Mouse (Mus musculus) heart, embryonic 10.5 days (tissue): ENCODE data around the gene Olfr164. TPM values are rescaled to one million over a fixed set of nuclear protein-coding genes. Genes with fewer than 3 reads are reported as not detected.

Experiments used
- DNase-seq: peaks from one replicate; pipeline ENCODE4 v3.0.0-alpha.2; 2017; ENCODE audit warnings: low spot score
- H3K27ac ChIP-seq: fragments of 300-500 bp; sonication (generic); 2 replicates; pipeline ENCODE4 v1.5.1; 2016; ENCODE audit warnings: mild to moderate bottlenecking
- H3K27me3 ChIP-seq: fragments of 300-500 bp; sonication (generic); 2 replicates; pipeline ENCODE4 v1.6.1; 2016; ENCODE audit warnings: mild to moderate bottlenecking; ENCODE audit not compliant: poor library complexity, insufficient read depth, severe bottlenecking
- H3K36me3 ChIP-seq: fragments of 300-500 bp; sonication (generic); 2 replicates; pipeline ENCODE4 v1.6.1; 2016; ENCODE audit warnings: mild to moderate bottlenecking, moderate library complexity
- H3K4me1 ChIP-seq: fragments of 300-500 bp; sonication (generic); 2 replicates; pipeline ENCODE4 v1.6.1; 2016; ENCODE audit warnings: mild to moderate bottlenecking
- H3K4me3 ChIP-seq: fragments of 300-500 bp; sonication (generic); 2 replicates; pipeline ENCODE4 v1.5.1; 2016; ENCODE audit warnings: mild to moderate bottlenecking, moderate library complexity
- H3K9me3 ChIP-seq: fragments of 300-500 bp; sonication (generic); 2 replicates; pipeline ENCODE4 v1.6.1; 2016; ENCODE audit warnings: mild to moderate bottlenecking, moderate library complexity
- WGBS: fragments of 180-500 bp; shearing (Covaris S2); methylation state at CpG from one replicate; pipeline ENCODE4 v1.1.7; 2016; 5-methylcytosine and 5-hydroxymethylcytosine counted together
- microRNA-seq: library from miRNA; unstranded; fragments of <30 nt; microRNA quantifications from one replicate; pipeline ENCODE4, GENCODE M21; 2017
- polyA plus RNA-seq: library from polyadenylated mRNA; unstranded; fragments of >200 nt; fragmentation: Nextera tagmentation; extraction: Ambion mirVana; gene quantifications from 2 replicates; pipeline ENCODE4 v1.2.1, GENCODE M21; 2016

The Olfr164 gene
- not detected in 2 replicates for polyA plus RNA-seq

DNA sequence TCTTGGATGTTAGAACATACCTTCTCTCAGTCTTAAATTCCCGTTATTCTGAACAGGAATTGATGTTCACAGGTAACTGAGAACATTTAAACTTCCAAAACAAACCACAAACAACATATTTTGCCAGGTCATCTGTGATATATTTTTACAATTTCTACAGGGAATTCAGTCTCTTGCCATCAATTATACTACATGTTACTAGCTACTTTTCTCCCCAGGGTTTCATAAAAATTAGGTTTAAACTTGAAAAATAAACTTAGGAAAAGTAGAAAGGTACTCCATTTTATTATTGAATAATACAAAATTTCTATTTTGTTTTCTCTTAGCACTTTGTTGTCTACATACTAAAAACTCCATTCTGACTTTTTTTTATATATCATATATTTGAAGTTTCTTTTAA lies at the start of gene Olfr164:
TSS of gene Olfr164 (minus strand) at position 101 of the 400 bp plus-strand sequence.
- WGBS, result 40% methylated on average over 1 of the region's 1 CpGs
- Histone ChIP-seq H3K4me1 (no peaks in the 10 kb centered on the region), H3K9me3 (no peaks in the 10 kb centered on the region), H3K27ac (no peak within 1 kb of the TSS), H3K36me3 (no peaks in the 10 kb centered on the region), H3K27me3 (no peaks in the 10 kb centered on the region), H3K4me3 (no peak within 1 kb of the TSS)
- no peak for DNase-seq

DNA sequence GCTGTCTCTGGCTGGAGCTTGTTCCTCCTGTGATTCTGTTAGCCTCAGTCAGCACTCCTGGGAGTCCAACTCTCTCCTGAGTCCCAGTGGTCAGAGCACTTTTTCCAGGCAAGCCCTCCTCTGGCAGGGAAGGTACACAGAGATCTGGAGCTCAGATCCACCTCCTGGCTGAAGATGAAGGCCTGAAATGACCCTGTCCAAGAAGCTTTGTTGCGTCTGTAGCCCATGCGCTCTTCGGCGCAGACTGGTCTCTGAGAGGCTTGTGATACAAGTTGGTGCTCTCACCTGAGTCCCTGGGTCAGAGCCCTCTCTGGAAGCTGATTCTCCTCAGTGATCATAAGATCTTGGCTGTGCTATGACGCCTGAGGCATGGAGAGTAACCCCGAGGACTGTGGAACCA lies 35.2 kb upstream of the Olfr164 start:
- H3K9me3 ChIP-seq, result no peaks in the 10 kb centered on the region
- H3K27ac ChIP-seq, result no peak overlapping the region
- H3K4me1 ChIP-seq, result no peaks in the 10 kb centered on the region
- DNase-seq, result no peak
- H3K4me3 ChIP-seq, result no peak overlapping the region
- 89% methylated on average over 6 of the region's 6 CpGs for WGBS
- H3K36me3 ChIP-seq, result no peaks in the 10 kb centered on the region
- no peaks in the 10 kb centered on the region for H3K27me3 ChIP-seq

DNA sequence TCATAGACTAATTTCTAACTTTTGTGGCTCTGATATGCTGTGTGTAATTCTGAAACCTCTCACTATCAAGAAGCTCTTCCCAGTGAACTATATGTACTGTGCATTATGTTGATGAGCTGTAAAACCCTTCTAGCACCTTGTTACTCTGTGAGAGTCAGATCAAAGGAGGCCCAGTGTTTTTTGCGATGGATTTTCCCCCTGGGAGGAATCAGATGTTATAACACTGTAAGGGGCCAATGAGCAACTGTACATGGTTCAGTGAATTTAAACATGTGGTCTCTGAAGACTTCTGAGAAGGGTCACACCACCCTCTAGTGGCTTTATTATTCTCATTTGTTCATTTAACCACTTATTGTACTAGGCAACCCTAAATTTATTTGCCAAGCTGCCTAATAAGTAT lies 50.6 kb downstream of the Olfr164 start:
- no peak for DNase-seq
- H3K4me3 ChIP-seq, result no peak overlapping the region
- H3K36me3 ChIP-seq, result no peaks in the 10 kb centered on the region
- no peaks in the 10 kb centered on the region for H3K9me3 ChIP-seq
- no peaks in the 10 kb centered on the region for H3K27me3 ChIP-seq
- H3K27ac ChIP-seq, result no peak overlapping the region
- H3K4me1 ChIP-seq, result no peaks in the 10 kb centered on the region
- 40% methylated on average over 1 of the region's 1 CpGs for WGBS

DNA sequence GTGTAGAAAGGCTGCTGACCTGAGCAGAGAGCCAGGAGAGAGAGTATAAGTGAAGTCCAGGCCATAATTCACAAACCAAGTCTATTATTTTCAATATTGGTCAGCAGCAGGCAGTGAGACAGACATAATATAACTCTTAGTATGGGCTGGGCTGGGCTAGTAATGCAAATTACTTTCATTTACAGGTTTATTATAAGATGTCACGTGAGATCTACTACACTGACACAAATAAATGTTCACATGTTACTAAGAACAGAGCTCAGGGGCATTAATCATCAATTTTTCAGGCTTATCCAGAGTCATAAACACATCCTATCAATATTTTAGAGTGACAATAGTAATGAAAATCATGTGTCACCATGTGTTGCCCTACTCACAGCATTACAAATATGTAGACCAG lies 53.1 kb downstream of the Olfr164 start:
- Histone ChIP-seq H3K9me3 (no peaks in the 10 kb centered on the region), H3K27ac (no peak overlapping the region), H3K36me3 (no peaks in the 10 kb centered on the region), H3K4me3 (no peak overlapping the region), H3K27me3 (no peaks in the 10 kb centered on the region), H3K4me1 (no peaks in the 10 kb centered on the region)
- DNase-seq, result no peak
- WGBS, result 68% methylated on average over 1 of the region's 1 CpGs

DNA sequence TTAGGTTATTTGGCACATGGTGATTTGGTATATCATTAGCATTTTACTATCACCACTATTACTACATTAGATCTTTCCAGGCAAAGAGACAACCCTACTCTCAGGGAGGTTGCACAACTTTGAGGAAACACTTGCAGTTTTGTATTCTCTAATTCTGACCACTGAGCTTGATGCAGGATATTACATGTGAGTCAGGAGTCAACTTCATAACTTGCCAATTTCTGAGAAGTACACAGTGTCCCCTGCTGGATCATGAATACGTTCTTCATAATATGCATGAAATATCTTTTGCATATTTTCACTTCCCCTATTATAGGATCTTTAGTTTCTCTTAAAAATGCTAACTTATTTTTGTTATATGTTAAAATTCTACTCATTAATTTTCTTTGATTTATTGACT lies 68.0 kb downstream of the Olfr164 start:
- no peak overlapping the region for H3K4me3 ChIP-seq
- DNase-seq, result no peak
- H3K4me1 ChIP-seq, result no peaks in the 10 kb centered on the region
- WGBS, result 65% methylated on average over 1 of the region's 1 CpGs
- no peaks in the 10 kb centered on the region for H3K27me3 ChIP-seq
- no peaks in the 10 kb centered on the region for H3K9me3 ChIP-seq
- H3K27ac ChIP-seq, result no peak overlapping the region
- H3K36me3 ChIP-seq, result no peaks in the 10 kb centered on the region

DNA sequence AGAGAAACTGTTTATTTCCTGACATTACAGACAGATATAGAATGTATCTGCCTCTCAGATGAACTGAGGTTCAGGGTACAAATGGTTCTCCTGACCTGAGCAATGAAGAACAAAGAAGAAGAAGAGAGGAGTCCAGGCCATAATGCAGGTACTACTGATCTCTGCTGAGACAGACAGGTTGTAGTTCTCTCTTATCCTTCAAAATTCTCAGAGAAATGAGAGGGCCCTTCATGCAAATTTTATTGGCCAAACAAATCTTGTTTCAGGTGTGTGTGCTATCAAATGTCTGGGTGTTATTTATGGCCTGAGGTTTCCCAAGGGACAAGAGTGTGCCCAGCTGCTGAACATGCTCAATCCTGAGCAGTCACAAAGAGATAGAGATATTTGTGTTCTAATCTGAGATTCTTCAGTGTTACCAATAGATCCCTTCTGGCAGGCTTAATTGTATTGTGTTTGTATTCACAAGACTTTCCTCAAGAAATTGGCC lies 72.3 kb downstream of the Olfr164 start:
- Histone ChIP-seq H3K4me3 (no peak overlapping the region), H3K4me1 (no peaks in the 10 kb centered on the region), H3K27ac (no peak overlapping the region), H3K9me3 (no peaks in the 10 kb centered on the region), H3K27me3 (no peaks in the 10 kb centered on the region), H3K36me3 (no peaks in the 10 kb centered on the region)
- DNase-seq, result no peak

DNA sequence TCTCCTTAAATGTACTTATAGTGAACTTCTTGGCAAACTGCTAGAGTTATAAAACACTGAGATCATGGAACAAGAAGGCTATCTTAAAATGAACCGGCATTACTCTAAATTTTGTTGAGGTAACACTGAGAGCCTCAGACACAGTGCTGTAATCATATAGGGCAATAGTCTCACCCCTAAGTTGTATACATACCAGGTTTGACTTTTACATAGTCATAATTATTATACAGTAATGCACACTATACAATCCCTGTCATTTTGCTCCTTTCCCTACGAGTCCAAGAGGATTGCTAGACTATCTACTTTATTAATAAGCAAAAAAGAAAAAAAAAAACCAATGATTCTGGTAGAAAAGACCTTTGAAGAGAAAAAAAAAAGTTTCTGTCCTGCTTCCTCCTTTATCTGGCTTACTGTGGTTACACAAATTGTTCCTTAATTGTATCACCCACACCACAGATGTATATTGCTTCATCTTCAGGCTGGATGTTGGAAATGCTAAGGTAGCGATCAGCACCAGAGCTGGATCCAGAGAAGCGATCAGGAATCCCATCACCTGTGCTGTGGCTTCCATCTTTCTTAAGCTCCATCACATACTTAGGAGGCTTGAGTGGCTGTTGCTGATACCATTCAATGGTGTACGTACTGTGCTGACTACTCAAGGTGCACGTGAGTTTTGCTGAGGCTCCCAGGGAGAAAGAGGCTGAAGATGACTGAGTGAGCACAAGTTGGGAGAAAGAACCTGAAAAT lies 72.9 kb downstream of the Olfr164 start:
- H3K4me1 ChIP-seq, result no peaks in the 10 kb centered on the region
- no peaks in the 10 kb centered on the region for H3K36me3 ChIP-seq
- H3K4me3 ChIP-seq, result no peak overlapping the region
- H3K27me3 ChIP-seq, result no peaks in the 10 kb centered on the region
- WGBS, result 84% methylated on average over 6 of the region's 6 CpGs
- H3K9me3 ChIP-seq, result 0 out of 2 replicates have a peak, but pooled peaks cover 2% of the 10 kb centered on the region
- DNase-seq, result no peak
- no peak overlapping the region for H3K27ac ChIP-seq

DNA sequence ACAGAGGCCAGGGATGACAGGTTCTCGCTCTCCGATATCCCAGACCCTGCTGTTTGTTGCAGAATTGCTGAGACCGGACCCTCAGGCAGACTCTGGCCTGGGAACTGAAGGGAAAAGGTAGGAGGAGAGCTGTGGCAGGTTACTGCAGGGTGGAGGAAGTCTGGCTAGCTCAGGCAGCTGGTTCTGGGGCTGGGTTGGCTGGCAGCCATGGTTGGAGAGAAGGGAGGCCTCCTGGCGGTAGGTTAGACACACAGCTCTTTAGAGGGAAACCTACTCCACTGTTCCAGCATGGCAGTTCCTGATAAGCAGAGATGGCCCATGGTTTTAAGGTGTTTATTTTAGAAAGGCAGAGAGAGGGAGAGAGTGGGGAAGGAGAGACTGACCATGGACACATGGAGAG lies 77.1 kb downstream of the Olfr164 start:
- WGBS, result 81% methylated on average over 4 of the region's 4 CpGs

More for the DNA sequence above, 77.1 kb downstream of the Olfr164 start:
- 0 out of 2 replicates have a peak, but pooled peaks cover 2% of the 10 kb centered on the region for H3K9me3 ChIP-seq
- H3K27me3 ChIP-seq, result no peaks in the 10 kb centered on the region
- DNase-seq, result no peak
- no peak overlapping the region for H3K4me3 ChIP-seq
- no peaks in the 10 kb centered on the region for H3K36me3 ChIP-seq
- no peak overlapping the region for H3K27ac ChIP-seq
- no peaks in the 10 kb centered on the region for H3K4me1 ChIP-seq

Small RNAs within 50 kb of the gene (microRNA-seq; reads per million reads assigned to microRNA genes)
- gene Gm23612, result not detected

Other genes with a start within 250 kb of the Olfr164 start
- gene Olfr165, start 109.1 kb upstream of the Olfr164 start, polyA plus RNA-seq, result not detected in 2 replicates
- not detected in 2 replicates for gene Olfr166, start 169.6 kb upstream of the Olfr164 start, polyA plus RNA-seq
- gene Olfr167, start 208.2 kb upstream of the Olfr164 start, polyA plus RNA-seq, result not detected in 2 replicates
- not detected in 2 replicates for gene Olfr168, start 221.5 kb upstream of the Olfr164 start, polyA plus RNA-seq